Mouse (Mus musculus): ENCODE measurements around the gene Rdx. TPM values are rescaled to one million over a fixed set of nuclear protein-coding genes. Genes with fewer than 3 reads are reported as not detected.

Rdx gene
- polyA plus RNA-seq (2016; fragmentation: Nextera tagmentation; extraction: Ambion mirVana), result 153 and 159 TPM in 2 replicates

DNA sequence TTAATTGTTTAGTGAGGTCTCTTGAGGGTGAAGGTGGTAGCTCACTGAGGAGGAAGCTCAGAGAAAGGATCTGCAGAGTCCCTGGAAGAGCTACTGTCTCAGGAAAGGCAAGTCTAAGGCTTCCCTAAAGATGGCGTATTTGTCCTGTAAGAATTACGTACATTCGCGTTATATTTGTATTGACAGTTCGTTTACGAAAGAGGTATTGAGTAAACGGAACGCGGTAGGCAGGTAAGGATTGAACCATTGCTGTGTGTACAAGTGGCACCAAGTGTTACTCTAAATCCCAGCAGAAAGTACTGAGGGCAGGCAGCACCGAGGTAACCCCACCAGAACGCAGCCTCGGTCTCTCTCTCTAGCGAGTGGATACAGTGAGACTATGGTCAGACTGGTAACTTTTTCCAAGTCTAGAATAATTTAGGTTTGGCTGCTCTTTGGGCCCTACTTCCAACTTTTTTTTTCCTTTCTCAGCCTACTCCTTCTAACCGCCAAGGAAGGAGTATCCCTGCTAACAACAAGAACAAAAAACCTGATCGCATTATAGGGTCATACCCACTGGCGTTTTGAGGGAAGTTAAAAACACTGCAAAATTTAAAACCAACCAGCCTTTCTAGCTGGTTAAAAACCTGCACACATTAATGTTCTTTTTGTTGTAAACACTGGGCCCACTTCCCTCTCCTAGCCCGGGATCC is at the start of gene Rdx:
Gene Rdx, plus strand, starts transcription at position 45 of the 692 bp plus-strand sequence.
- peaks cover 25% of the 10 kb centered on the region for H3K4me1 ChIP-seq (replicated peaks)
- no peaks in the 10 kb centered on the region for H3K27me3 ChIP-seq
- no peaks in the 10 kb centered on the region for H3K36me3 ChIP-seq
- peak within 1 kb of the TSS; percentile 100 for H3K27ac ChIP-seq
- H3K9ac ChIP-seq (replicated peaks), result peak within 1 kb of the TSS; percentile 99
- peak; percentile 5; the same call in 1 of the 2 replicates for ATAC-seq (ENCODE audit: insufficient number of reproducible peaks, insufficient read depth, low FRiP score, low TSS enrichment, low read depth)
- H3K4me2 ChIP-seq, result peak within 1 kb of the TSS; percentile 65
- peak within 1 kb of the TSS; percentile 94 for H3K4me3 ChIP-seq (replicated peaks)
- WGBS, result 1% methylated on average over 17 of the region's 17 CpGs
- H3K9me3 ChIP-seq, result no peaks in the 10 kb centered on the region

DNA sequence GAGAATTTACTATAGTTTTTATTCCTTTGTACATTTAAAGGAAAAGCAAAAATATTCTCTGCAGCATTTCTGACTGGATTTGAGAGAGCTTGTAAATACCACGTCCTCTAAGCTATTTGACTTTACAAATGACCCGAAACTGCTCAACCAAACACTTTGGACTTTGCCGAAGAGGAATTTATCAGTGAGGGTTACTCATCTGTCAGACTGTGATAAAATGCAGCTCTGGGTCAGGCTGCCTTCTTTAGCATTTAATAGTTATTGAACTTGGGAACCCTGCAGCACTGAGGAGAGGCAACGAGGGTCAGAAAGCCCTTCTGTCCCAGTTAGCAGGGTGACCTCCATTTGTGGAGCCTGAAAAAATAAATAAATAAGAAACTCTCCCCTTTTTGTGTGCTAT is 43.5 kb upstream of the Rdx start:
- Histone ChIP-seq H3K4me1 (replicated peaks) (peaks cover 3% of the 10 kb centered on the region; the same call in 1 of the 2 replicates), H3K36me3 (no peaks in the 10 kb centered on the region), H3K4me3 (replicated peaks) (no peak overlapping the region), H3K9me3 (peaks cover 4% of the 10 kb centered on the region; the same call in 1 of the 2 replicates), H3K4me2 (no peak overlapping the region), H3K9ac (replicated peaks) (no peak overlapping the region), H3K27ac (no peak overlapping the region), H3K27me3 (no peaks in the 10 kb centered on the region)
- 52% methylated on average over 4 of the region's 4 CpGs for WGBS
- ATAC-seq (ENCODE audit: insufficient number of reproducible peaks, insufficient read depth, low FRiP score, low TSS enrichment, low read depth), result no peak

DNA sequence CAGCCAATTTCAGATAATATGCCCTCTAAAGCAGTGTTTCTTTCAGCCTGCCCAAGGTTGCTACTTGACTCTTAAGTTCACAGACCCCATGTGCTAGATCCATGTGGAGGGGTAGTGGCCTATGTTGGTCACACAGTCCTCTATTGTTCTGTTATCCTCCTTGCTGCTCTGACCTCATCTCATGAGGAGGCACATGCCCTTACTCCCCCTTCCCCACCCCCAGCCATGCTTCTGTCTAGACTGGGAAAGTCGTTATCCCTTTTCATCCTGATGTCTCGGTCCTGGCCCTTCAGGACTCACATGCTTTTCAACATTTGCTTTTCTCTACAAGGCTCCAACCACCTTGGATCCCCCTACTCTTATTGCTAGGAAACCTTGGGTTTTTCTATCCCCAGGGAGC is 39.6 kb upstream of the Rdx start:
- Histone ChIP-seq H3K9me3 (no peaks in the 10 kb centered on the region), H3K36me3 (no peaks in the 10 kb centered on the region), H3K27ac (no peak overlapping the region), H3K9ac (replicated peaks) (no peak overlapping the region), H3K4me1 (replicated peaks) (peaks cover 3% of the 10 kb centered on the region; the same call in 1 of the 2 replicates), H3K27me3 (no peaks in the 10 kb centered on the region), H3K4me2 (no peak overlapping the region), H3K4me3 (replicated peaks) (no peak overlapping the region)
- no peak for ATAC-seq (ENCODE audit: insufficient number of reproducible peaks, insufficient read depth, low FRiP score, low TSS enrichment, low read depth)
- WGBS, result 48% methylated on average over 2 of the region's 2 CpGs

DNA sequence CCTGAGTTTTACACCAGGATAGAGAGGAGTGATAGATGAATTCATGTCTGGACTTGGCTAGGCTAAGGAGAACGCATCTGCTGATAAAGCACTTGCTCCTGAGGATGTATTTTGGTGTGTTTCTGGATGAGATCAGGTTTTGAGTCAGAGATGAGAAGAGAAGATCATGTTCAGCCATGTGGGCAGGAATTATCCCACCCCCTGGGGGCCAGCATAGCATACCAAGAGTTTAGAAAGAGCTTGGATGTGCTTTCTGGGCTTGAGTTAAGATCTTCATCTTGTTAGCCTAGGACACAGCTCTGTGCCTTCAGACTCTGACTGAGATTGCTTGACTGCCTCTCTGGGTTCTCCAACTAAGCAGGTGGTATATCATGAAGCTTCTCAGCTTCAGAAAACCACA is 38.5 kb upstream of the Rdx start:
- no peak for ATAC-seq (ENCODE audit: insufficient number of reproducible peaks, insufficient read depth, low FRiP score, low TSS enrichment, low read depth)
- H3K9me3 ChIP-seq, result no peaks in the 10 kb centered on the region
- H3K4me3 ChIP-seq (replicated peaks), result no peak overlapping the region
- H3K4me2 ChIP-seq, result no peak overlapping the region
- 74% methylated on average over 1 of the region's 1 CpGs for WGBS
- no peak overlapping the region for H3K27ac ChIP-seq
- H3K9ac ChIP-seq (replicated peaks), result no peak overlapping the region
- H3K36me3 ChIP-seq, result no peaks in the 10 kb centered on the region
- peaks cover 3% of the 10 kb centered on the region; the same call in 1 of the 2 replicates for H3K4me1 ChIP-seq (replicated peaks)
- no peaks in the 10 kb centered on the region for H3K27me3 ChIP-seq

DNA sequence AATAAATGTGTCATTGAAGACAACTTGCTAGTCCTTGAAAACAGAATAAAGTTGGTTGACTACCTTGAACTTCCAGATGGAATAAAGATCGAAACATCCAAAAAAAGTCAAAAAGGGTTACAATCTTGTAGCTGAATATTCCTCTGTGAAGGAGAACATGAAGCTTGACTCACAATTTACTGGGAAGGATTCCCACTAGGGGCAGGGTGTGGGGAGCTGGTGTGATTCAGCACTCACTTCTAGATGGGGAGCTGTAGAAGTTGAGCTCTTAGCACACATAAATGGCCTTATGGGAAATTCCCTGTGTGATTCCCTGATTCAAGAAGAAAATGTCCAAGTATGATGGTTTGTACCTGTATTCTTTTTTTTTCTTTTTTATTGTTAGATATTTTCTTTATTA is 34.7 kb upstream of the Rdx start:
- Histone ChIP-seq H3K9me3 (no peaks in the 10 kb centered on the region), H3K4me3 (replicated peaks) (no peak overlapping the region), H3K4me1 (replicated peaks) (no peaks in the 10 kb centered on the region; the same call in 1 of the 2 replicates), H3K9ac (replicated peaks) (no peak overlapping the region), H3K27ac (no peak overlapping the region), H3K4me2 (no peak overlapping the region), H3K36me3 (no peaks in the 10 kb centered on the region), H3K27me3 (no peaks in the 10 kb centered on the region)
- 96% methylated on average over 1 of the region's 1 CpGs for WGBS
- ATAC-seq (ENCODE audit: insufficient number of reproducible peaks, insufficient read depth, low FRiP score, low TSS enrichment, low read depth), result no peak

DNA sequence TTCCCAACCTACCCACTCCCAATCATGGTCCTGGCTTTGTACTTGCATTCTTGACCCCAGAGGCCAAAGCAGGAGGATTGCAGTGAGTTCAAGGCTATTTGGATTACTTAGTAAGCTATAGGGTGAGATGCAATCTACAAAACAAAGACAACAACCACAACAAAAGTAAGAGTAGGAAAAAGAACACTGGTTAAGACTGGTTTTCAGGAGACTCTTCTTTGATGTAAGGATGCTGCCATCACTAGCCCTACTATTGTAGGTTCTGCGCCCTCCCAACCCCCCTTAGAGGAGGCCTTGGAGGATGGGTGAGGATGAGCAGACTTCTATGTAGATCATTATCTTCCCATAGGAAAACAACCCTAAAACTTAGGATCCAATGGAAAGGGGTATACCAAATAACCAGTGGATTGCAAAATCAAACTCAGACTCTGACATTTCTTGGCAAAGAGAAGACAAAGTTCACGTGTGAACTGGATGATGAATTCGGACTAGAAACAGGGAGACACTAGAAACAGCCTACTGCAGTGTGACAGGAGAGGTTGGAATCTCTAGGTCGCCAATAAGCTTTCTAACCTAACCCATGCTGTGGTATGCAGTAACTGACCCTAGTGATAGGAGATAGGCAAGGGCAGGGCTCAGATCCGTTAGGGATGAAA is 34.1 kb upstream of the Rdx start:
- Histone ChIP-seq H3K4me1 (replicated peaks) (no peaks in the 10 kb centered on the region), H3K4me2 (no peak overlapping the region), H3K36me3 (no peaks in the 10 kb centered on the region), H3K27ac (no peak overlapping the region), H3K9ac (replicated peaks) (no peak overlapping the region), H3K4me3 (replicated peaks) (no peak overlapping the region), H3K27me3 (no peaks in the 10 kb centered on the region), H3K9me3 (no peaks in the 10 kb centered on the region)
- WGBS, result 79% methylated on average over 5 of the region's 5 CpGs
- no peak for ATAC-seq (ENCODE audit: insufficient number of reproducible peaks, insufficient read depth, low FRiP score, low TSS enrichment, low read depth)

DNA sequence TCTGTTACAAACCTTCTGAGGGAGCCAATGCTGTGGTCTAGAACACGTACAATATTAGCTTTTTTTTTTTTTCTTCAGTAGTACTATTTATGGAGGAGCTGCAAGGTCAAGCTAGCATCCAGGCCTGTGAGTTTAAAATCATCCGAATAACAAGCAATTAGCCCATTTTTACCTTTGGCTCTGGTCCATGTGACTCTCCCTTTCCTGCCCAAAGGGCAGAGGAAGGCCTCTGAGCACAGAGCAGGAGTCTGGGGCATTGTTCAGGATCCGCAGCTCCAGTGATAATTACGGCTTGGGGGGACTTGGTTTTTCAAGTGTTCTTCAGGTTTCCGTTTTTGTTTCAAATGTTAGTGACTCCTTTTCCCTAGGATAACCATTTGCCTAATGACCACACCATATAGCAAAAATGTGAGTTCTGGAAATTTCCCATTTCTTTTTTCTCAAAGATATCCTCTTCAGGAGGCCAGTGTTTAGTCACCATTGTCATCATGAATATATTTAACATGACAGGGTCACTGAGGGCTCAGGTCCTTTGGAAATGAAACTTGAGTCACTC is 33.0 kb upstream of the Rdx start:
- H3K27ac ChIP-seq, result no peak overlapping the region
- no peak for ATAC-seq (ENCODE audit: insufficient number of reproducible peaks, insufficient read depth, low FRiP score, low TSS enrichment, low read depth)
- H3K4me1 ChIP-seq (replicated peaks), result no peaks in the 10 kb centered on the region
- no peaks in the 10 kb centered on the region for H3K36me3 ChIP-seq
- no peak overlapping the region for H3K4me2 ChIP-seq
- 81% methylated on average over 5 of the region's 5 CpGs for WGBS
- no peak overlapping the region for H3K9ac ChIP-seq (replicated peaks)
- H3K27me3 ChIP-seq, result no peaks in the 10 kb centered on the region
- no peaks in the 10 kb centered on the region for H3K9me3 ChIP-seq
- no peak overlapping the region for H3K4me3 ChIP-seq (replicated peaks)

DNA sequence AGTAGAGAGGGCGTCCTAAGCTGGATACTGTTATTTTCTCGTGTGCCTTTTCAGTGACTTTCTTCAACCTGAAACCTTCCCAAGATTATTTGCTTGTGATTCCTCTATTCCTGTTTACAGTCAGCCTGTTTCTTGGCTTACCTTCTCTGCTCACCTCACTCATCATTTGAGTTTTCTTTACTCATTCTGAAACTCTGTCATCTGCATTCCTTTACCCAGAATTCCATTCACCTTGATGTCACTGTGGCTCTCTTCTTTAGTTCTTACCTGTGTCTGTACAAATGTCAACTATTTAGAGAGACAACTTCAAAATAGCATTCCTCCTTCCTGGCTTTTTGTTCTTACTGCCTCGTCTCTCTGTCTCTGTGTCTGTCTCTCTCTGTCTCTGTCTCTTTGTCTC is 29.9 kb upstream of the Rdx start:
- H3K36me3 ChIP-seq, result no peaks in the 10 kb centered on the region
- no peaks in the 10 kb centered on the region for H3K9me3 ChIP-seq
- 86% methylated on average over 3 of the region's 3 CpGs for WGBS
- H3K27ac ChIP-seq, result no peak overlapping the region
- H3K9ac ChIP-seq (replicated peaks), result no peak overlapping the region
- no peaks in the 10 kb centered on the region for H3K4me1 ChIP-seq (replicated peaks)
- no peaks in the 10 kb centered on the region for H3K27me3 ChIP-seq
- no peak overlapping the region for H3K4me3 ChIP-seq (replicated peaks)
- no peak overlapping the region for H3K4me2 ChIP-seq
- no peak for ATAC-seq (ENCODE audit: insufficient number of reproducible peaks, insufficient read depth, low FRiP score, low TSS enrichment, low read depth)

DNA sequence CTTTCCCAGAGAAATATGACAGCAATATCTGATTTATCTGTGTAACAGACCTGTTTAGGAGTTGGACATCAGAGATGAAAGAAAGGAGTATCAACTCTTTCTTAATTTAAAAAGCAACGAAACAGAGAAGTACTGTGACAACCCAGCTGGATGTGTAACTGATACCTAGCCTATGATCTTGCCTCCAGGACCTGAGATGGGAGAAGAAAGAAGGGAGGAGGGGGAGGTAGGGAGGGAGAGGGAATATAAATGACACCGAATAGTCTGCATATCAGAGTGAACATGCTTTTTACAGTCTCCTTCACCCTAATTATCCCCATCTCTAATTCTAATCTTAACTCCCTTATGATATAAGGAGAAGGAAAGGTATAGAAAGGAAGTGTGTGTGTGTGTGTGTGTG is 29.1 kb upstream of the Rdx start:
- no peak for ATAC-seq (ENCODE audit: insufficient number of reproducible peaks, insufficient read depth, low FRiP score, low TSS enrichment, low read depth)
- Histone ChIP-seq H3K36me3 (no peaks in the 10 kb centered on the region), H3K4me1 (replicated peaks) (no peaks in the 10 kb centered on the region), H3K9me3 (no peaks in the 10 kb centered on the region), H3K4me2 (no peak overlapping the region), H3K4me3 (replicated peaks) (no peak overlapping the region), H3K27ac (no peak overlapping the region), H3K27me3 (no peaks in the 10 kb centered on the region), H3K9ac (replicated peaks) (no peak overlapping the region)
- WGBS, result 75% methylated on average over 2 of the region's 2 CpGs

DNA sequence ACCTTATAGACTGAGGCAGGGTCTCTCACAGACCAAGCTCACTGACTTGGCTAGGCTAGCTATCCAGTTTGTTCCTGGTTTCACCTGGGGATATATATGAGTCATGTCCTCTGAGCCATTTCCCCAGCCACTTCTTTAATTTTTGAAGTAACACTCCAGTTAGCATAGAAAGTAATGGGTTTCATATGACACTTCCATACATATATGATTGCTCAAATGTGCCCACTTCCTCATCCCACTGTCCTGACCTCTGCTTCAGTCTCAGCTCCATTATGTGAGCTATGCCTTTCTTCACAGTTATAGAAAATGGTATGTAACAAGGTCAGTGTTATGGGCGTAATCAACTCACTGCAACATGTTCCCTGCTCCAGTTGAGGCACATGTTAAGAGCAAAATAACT is 28.5 kb upstream of the Rdx start:
- Histone ChIP-seq H3K4me2 (no peak overlapping the region), H3K9me3 (no peaks in the 10 kb centered on the region), H3K9ac (replicated peaks) (no peak overlapping the region), H3K4me1 (replicated peaks) (no peaks in the 10 kb centered on the region), H3K27ac (no peak overlapping the region), H3K27me3 (no peaks in the 10 kb centered on the region), H3K4me3 (replicated peaks) (no peak overlapping the region), H3K36me3 (no peaks in the 10 kb centered on the region)
- no peak for ATAC-seq (ENCODE audit: insufficient number of reproducible peaks, insufficient read depth, low FRiP score, low TSS enrichment, low read depth)
- 93% methylated on average over 1 of the region's 1 CpGs for whole genome bisulfite sequencing

DNA sequence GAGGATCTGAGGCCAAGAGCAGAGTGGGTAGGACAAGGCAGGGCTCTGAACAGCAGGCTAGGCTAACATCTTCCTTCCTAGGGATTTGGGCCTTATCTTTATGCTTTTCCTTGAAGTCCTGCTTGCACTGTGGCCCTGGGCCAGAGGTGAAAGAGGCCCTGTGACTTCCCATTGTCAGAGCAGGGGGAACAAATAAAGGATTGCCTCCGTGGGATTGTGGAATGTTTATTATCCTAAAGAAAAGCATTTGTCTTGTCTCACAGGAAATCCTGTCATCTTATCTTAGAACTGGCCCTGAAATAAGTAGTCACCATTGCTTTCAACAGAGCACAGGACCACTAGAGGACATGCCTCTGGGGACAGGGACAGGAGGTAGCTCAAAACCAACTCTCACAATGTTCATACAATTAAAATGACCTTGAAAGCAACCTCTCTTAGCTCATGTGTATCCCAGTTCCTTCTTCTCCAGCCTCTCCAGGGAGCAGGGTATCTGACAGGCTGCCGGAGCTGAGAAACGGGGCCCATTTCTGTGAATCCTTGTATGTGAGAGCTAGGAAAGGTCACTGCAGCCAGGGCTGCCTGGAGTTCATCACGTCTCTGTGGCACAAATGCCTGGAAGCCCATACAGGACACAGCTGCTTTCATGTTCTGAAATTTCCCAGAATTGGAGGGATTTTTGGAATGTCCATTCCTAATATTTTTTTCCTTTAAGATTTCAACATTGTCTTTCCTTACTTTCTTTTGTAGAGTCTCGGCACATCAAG is 19.5 kb upstream of the Rdx start:
- ATAC-seq (ENCODE audit: insufficient number of reproducible peaks, insufficient read depth, low FRiP score, low TSS enrichment, low read depth), result no peak

More for the DNA sequence above, 19.5 kb upstream of the Rdx start:
- Histone ChIP-seq H3K4me3 (replicated peaks) (no peak overlapping the region), H3K4me1 (replicated peaks) (no peaks in the 10 kb centered on the region; the same call in 1 of the 2 replicates), H3K9ac (replicated peaks) (no peak overlapping the region), H3K27ac (no peak overlapping the region), H3K36me3 (no peaks in the 10 kb centered on the region), H3K27me3 (no peaks in the 10 kb centered on the region), H3K4me2 (no peak overlapping the region), H3K9me3 (no peaks in the 10 kb centered on the region)
- 33% methylated on average over 5 of the region's 5 CpGs for WGBS

All from limb, embryonic 12.5 days (tissue).